Mouse (Mus musculus) neutrophil, adult 65 days (primary cell): ENCODE measurements around the gene Mospd2. TPM values are rescaled to one million over a fixed set of nuclear protein-coding genes. Genes with fewer than 3 reads are reported as not detected.

Experiments used
- total RNA-seq: library from RNA; stranded (reverse); gene quantifications from 2 replicates; pipeline ENCODE4 v1.2.4, GENCODE M21; 2023

Mospd2 gene
- total RNA-seq: 81.0 and 86.1 TPM in 2 replicates

DNA sequence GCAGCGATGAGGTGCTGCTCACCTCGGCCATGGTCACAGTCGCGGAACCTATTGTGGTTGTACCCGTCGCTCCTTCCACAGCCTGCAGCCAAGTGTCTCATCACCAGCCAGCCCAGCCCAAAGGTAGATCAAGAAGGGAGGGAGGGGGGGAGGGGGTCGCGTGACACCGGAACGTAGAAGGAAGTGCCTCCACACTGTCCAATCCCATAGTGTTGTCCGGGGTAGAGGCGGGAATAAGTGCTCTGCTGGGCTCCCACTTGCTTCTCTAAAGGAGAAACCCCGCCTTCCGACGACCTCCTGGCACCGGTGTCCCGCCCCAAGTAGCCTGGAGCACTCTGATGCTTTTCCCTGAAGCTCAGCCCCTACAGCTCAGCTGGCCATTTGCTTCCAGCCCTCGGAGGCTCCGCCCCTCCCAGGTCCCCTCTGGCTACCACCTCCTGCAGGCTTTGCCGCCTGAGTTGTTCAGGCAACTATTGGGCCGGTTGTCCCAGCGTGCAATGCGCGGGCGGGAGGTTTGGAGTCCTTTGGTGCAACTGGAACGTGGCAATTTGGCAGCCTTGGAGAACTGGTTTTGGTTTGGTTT is at the start of gene Mospd2, which contains the start of gene Fancb:
Mospd2 (minus strand) TSS at position 183 of the 583 bp plus-strand sequence.
Fancb (plus strand) TSS at position 400 of the 583 bp plus-strand sequence.

DNA sequence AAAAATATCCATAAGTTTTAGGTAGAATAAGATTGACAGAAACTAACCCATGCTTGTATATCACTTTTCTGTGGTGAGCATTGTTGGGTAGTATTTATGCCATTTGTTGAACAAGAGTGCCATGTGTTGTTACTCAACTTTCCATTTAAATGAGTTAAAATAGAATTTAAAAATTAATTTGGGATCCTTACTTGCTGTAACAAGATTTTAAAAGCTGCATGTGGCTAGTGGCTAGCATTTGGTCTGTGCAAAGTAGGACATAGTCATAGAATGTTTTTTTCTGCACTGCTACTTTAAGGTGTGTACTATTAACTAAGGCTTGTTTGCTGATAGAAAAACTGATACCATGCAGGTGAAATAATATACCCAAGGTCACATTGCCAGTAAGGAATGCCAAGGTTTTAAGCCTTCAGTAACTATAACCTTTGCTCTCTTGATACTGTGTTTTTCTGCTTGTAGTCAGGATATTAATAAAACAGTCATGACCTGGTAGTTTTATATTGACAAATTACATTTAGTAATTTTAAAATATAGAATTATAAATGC is 24.7 kb upstream of the Mospd2 start, which contains the start of gene Gm17604:
Gm17604 (minus strand) TSS at position 51 of the 546 bp plus-strand sequence.

Other genes with a start within 250 kb of the Mospd2 start
- gene Fancb, start 217 bp upstream of the Mospd2 start, total RNA-seq: 2.1 and 2.4 TPM in 2 replicates
- not detected in 2 replicates for gene Gm17604, start 24.5 kb upstream of the Mospd2 start, total RNA-seq